Mouse (Mus musculus) MEL (cell line): ENCODE results near the gene Slco2b1. TPM values are rescaled to one million over a fixed set of nuclear protein-coding genes. Genes with fewer than 3 reads are reported as not detected.

Experiments
- DNase-seq: peaks from one replicate; pipeline ENCODE4 v3.0.0; 2011; ENCODE audit warnings: low read depth, low spot score
- H3K27ac ChIP-seq: 2 replicates; pipeline ENCODE4 v1.5.1; 2012; ENCODE audit warnings: low read depth, mild to moderate bottlenecking, control low read depth, low read length, moderate library complexity; ENCODE audit not compliant: control insufficient read depth
- H3K27me3 ChIP-seq, 2 experiments: fragments of 150-350 bp in 1 of 2; sonication (generic) in 1 of 2; 2 replicates each; pipeline ENCODE4 v1.6.1; 2012; ENCODE audit warnings: low read length in 2 of 2, mild to moderate bottlenecking in 2 of 2, improper control_type of control experiment in 1 of 2, moderate library complexity in 1 of 2; ENCODE audit not compliant: insufficient read depth in 2 of 2, control insufficient read depth in 1 of 2
- H3K36me3 ChIP-seq, 2 experiments: 2 replicates each; pipeline ENCODE4 v1.6.1; 2012 to 2014; ENCODE audit warnings: low read length in 2 of 2, improper control_type of control experiment in 1 of 2, inconsistent platforms in 1 of 2, mild to moderate bottlenecking in 1 of 2; ENCODE audit not compliant: insufficient read depth in 2 of 2, control insufficient read depth in 1 of 2
- H3K4me1 ChIP-seq, 2 experiments: fragments of 150-350 bp in 1 of 2; sonication (generic) in 1 of 2; 2 replicates each; pipeline ENCODE4 v1.6.1; 2012; ENCODE audit warnings: low read length in 2 of 2, improper control_type of control experiment in 1 of 2, mild to moderate bottlenecking in 1 of 2; ENCODE audit not compliant: insufficient read depth in 2 of 2, control insufficient read depth in 1 of 2
- H3K4me3 ChIP-seq, 2 experiments: fragments of 150-350 bp in 1 of 2; sonication (generic) in 1 of 2; 2 replicates each; pipeline ENCODE4 v1.5.1; 2012; ENCODE audit warnings: low read depth in 2 of 2, low read length in 2 of 2, mild to moderate bottlenecking in 2 of 2, moderate library complexity in 2 of 2, control low read depth in 1 of 2, improper control_type of control experiment in 1 of 2; ENCODE audit not compliant: control insufficient read depth in 1 of 2, insufficient read depth in 1 of 2
- H3K79me2 ChIP-seq: 2 replicates; pipeline ENCODE4 v1.6.1; 2012; ENCODE audit warnings: mild to moderate bottlenecking, low read length, moderate library complexity; ENCODE audit not compliant: control insufficient read depth, poor library complexity, insufficient read depth
- H3K9ac ChIP-seq: 2 replicates; pipeline ENCODE4 v1.6.1; 2012; ENCODE audit warnings: low read depth, mild to moderate bottlenecking, control low read depth, low read length, moderate library complexity; ENCODE audit not compliant: control insufficient read depth, poor library complexity, severe bottlenecking
- H3K9me3 ChIP-seq: fragments of 150-350 bp; sonication (generic); replicated peaks from 2 replicates; pipeline ENCODE4 v1.6.1; 2012; ENCODE audit warnings: mild to moderate bottlenecking, low read length, improper control_type of control experiment, moderate library complexity; ENCODE audit not compliant: insufficient read depth
- CHD2 ChIP-seq: IDR thresholded peaks from 2 replicates; pipeline ENCODE4 v1.6.1; 2011; ENCODE audit warnings: low read length, improper control_type of control experiment
- E2F4 ChIP-seq: IDR thresholded peaks from 2 replicates; pipeline ENCODE4 v1.6.1; 2011; ENCODE audit warnings: low read depth, low read length, improper control_type of control experiment, borderline replicate concordance
- ELF1 ChIP-seq: IDR thresholded peaks from 2 replicates; pipeline ENCODE4 v1.6.1; 2014; ENCODE audit warnings: low read depth, mild to moderate bottlenecking, inconsistent platforms, low read length, improper control_type of control experiment, moderate library complexity
- EP300 ChIP-seq, 2 experiments: IDR thresholded peaks; 2 replicates each; pipeline ENCODE4 v1.6.1; 2011; ENCODE audit warnings: improper control_type of control experiment in 2 of 2, low read length in 2 of 2, low read depth in 1 of 2, mild to moderate bottlenecking in 1 of 2
- ETS1 ChIP-seq: IDR thresholded peaks from 2 replicates; pipeline ENCODE4 v1.6.1; 2012; ENCODE audit warnings: low read depth, mild to moderate bottlenecking, inconsistent platforms, low read length, improper control_type of control experiment, moderate library complexity
- MAZ ChIP-seq: IDR thresholded peaks from 2 replicates; pipeline ENCODE4 v1.6.1; 2012; ENCODE audit warnings: low read depth, mild to moderate bottlenecking, inconsistent platforms, low read length, improper control_type of control experiment
- MEF2A ChIP-seq: IDR thresholded peaks from 2 replicates; pipeline ENCODE4 v1.6.1; 2014; ENCODE audit warnings: low read depth, mild to moderate bottlenecking, inconsistent platforms, low read length, improper control_type of control experiment; ENCODE audit not compliant: poor library complexity, insufficient replicate concordance, severe bottlenecking; ENCODE audit errors: extremely low read depth
- MXI1 ChIP-seq: IDR thresholded peaks from 2 replicates; pipeline ENCODE4 v1.6.1; 2011; ENCODE audit warnings: mild to moderate bottlenecking, low read depth, low read length, improper control_type of control experiment
- MYC ChIP-seq: IDR thresholded peaks from 2 replicates; pipeline ENCODE4 v1.6.1; 2011; ENCODE audit warnings: low read depth, mild to moderate bottlenecking, low read length, improper control_type of control experiment, moderate library complexity
- NELFE ChIP-seq: IDR thresholded peaks from 2 replicates; pipeline ENCODE4 v1.6.1; 2011; ENCODE audit warnings: low read depth, low read length, improper control_type of control experiment
- RAD21 ChIP-seq: IDR thresholded peaks from 2 replicates; pipeline ENCODE4 v1.6.1; 2011; ENCODE audit warnings: mild to moderate bottlenecking, low read depth, low read length, improper control_type of control experiment
- RCOR1 ChIP-seq: IDR thresholded peaks from 2 replicates; pipeline ENCODE4 v1.6.1; 2012; ENCODE audit warnings: low read depth, mild to moderate bottlenecking, inconsistent platforms, low read length, improper control_type of control experiment
- SIN3A ChIP-seq: IDR thresholded peaks from 2 replicates; pipeline ENCODE4 v1.6.1; 2012; ENCODE audit warnings: low read length, improper control_type of control experiment, inconsistent platforms
- TBP ChIP-seq: IDR thresholded peaks from 2 replicates; pipeline ENCODE4 v1.8.0; 2011; ENCODE audit warnings: low read depth, low read length, improper control_type of control experiment
- TCF12 ChIP-seq: IDR thresholded peaks from 2 replicates; pipeline ENCODE4 v1.6.1; 2014; ENCODE audit warnings: low read depth, mild to moderate bottlenecking, inconsistent platforms, low read length, improper control_type of control experiment, moderate library complexity
- USF2 ChIP-seq, 2 experiments: IDR thresholded peaks; 2 replicates each; pipeline ENCODE4 v1.6.1; 2011 to 2012; ENCODE audit warnings: improper control_type of control experiment in 2 of 2, low read length in 2 of 2, borderline replicate concordance in 1 of 2, inconsistent platforms in 1 of 2, low read depth in 1 of 2, mild to moderate bottlenecking in 1 of 2; ENCODE audit not compliant: insufficient read depth in 1 of 2
- ZC3H11A ChIP-seq: IDR thresholded peaks from 2 replicates; pipeline ENCODE4 v1.6.1; 2012; ENCODE audit warnings: low read depth, mild to moderate bottlenecking, inconsistent platforms, low read length, improper control_type of control experiment
- polyA plus RNA-seq, 2 experiments: library from polyadenylated mRNA; stranded (reverse) in 1 of 2; unstranded in 1 of 2; fragments of >175 nt in 1 of 2; fragments of >200 nt in 1 of 2; gene quantifications; 2 replicates each; pipeline versions ENCODE4 v1.2.1 to v1.2.4; 2012; ENCODE audit warnings: low replicate concordance in 2 of 2, low read depth in 1 of 2; ENCODE audit not compliant: insufficient read length in 2 of 2, insufficient read depth in 1 of 2, missing spikeins in 1 of 2
- total RNA-seq: library from RNA; depleted of rRNA; stranded (reverse); fragments of 300-350 nt; gene quantifications from 2 replicates; pipeline ENCODE4 v1.2.3, GENCODE M21; 2012

Slco2b1 gene
- total and polyA plus RNA-seq, 3 experiments: 0.06 TPM; not detected in 2

GRCm38 (mm10) chr7:99693976-99694375 is 17.2 kb downstream of the Slco2b1 start:
- no peaks in the 10 kb centered on the region for H3K4me1 ChIP-seq
- no peak overlapping the region for H3K4me3 ChIP-seq
- no peak overlapping the region for H3K27ac ChIP-seq
- H3K9me3 ChIP-seq: no peaks in the 10 kb centered on the region
- TF ChIP-seq MYC (no peak), TBP (no peak), RAD21 (no peak), TCF12 (no peak), SIN3A (no peak), ELF1 (no peak), CHD2 (no peak), NELFE (no peak), RCOR1 (no peak)
- TF ChIP-seq, all 39 proteins: peak for 0
- H3K27me3 ChIP-seq: peaks cover 2 to 5% of the 10 kb centered on the region in 2 experiments
- no peaks in the 10 kb centered on the region for H3K36me3 ChIP-seq
- DNase-seq: no peak
- no peak overlapping the region for H3K9ac ChIP-seq
- no peaks in the 10 kb centered on the region for H3K79me2 ChIP-seq

GRCm38 (mm10) chr7:99693387-99693786 is 17.8 kb downstream of the Slco2b1 start:
- H3K27me3 ChIP-seq: peaks cover 4 to 5% of the 10 kb centered on the region in 2 experiments
- TF ChIP-seq MAZ: no peak
- TF ChIP-seq E2F4: no peak
- TF ChIP-seq CHD2: no peak
- TF ChIP-seq SIN3A: no peak
- no peak for TF ChIP-seq MEF2A
- TF ChIP-seq EP300 (IDR thresholded peaks at IDR 0.05; ENCODE audit: low read depth in 1 of 2, low read length in 2 of 2): no peak
- no peak for TF ChIP-seq ETS1
- TF ChIP-seq MXI1: no peak
- TF ChIP-seq USF2 (IDR thresholded peaks at IDR 0.05; ENCODE audit: borderline replicate concordance in 1 of 2, insufficient read depth in 1 of 2, low read depth in 1 of 2, low read length in 2 of 2): no peak
- TF ChIP-seq ZC3H11A: no peak
- DNase-seq: no peak
- no peak overlapping the region for H3K27ac ChIP-seq
- no peaks in the 10 kb centered on the region for H3K4me1 ChIP-seq
- no peak overlapping the region for H3K4me3 ChIP-seq
- H3K9me3 ChIP-seq: no peaks in the 10 kb centered on the region
- H3K9ac ChIP-seq: no peak overlapping the region
- no peaks in the 10 kb centered on the region for H3K79me2 ChIP-seq
- no peaks in the 10 kb centered on the region for H3K36me3 ChIP-seq
